Mouse (Mus musculus) WW6 (cell line): ENCODE data around the gene Tubb4a.
"Not testable (repeated sequence)": the region's sequence is repeated elsewhere in the genome, so short reads cannot be mapped to it uniquely, and the experiment has no call there.

Source experiments
- DNase-seq: peaks from one replicate; pipeline ENCODE4 v3.0.0-alpha.2; 2013; ENCODE audit warnings: low read depth, low spot score

Tubb4a gene

GRCm38 (mm10) chr17:57087049-57087832, at the start of gene Tubb4a:
Gene Tubb4a, minus strand, starts transcription at chr17:57087782.
- no peak for DNase-seq

GRCm38 (mm10) chr17:57135635-57136034, 48.1 kb upstream of the Tubb4a start:
- DNase-seq = no peak

- no peak for DNase-seq
Measured at GRCm38 (mm10) chr17:57134693-57135092, 47.1 kb upstream of the Tubb4a start.

GRCm38 (mm10) chr17:57134021-57134420, 46.4 kb upstream of the Tubb4a start:
- not testable (repeated sequence) for DNase-seq

- DNase-seq = no peak
Measured at GRCm38 (mm10) chr17:57131793-57132192, 44.2 kb upstream of the Tubb4a start.

GRCm38 (mm10) chr17:57125853-57126622, 38.5 kb upstream of the Tubb4a start:
- no peak for DNase-seq

- DNase-seq = no peak
Measured at GRCm38 (mm10) chr17:57124792-57125191, 37.2 kb upstream of the Tubb4a start.

- DNase-seq = no peak
Measured at GRCm38 (mm10) chr17:57123192-57124118, 35.9 kb upstream of the Tubb4a start.

GRCm38 (mm10) chr17:57121856-57122255, 34.3 kb upstream of the Tubb4a start:
- DNase-seq = no peak

GRCm38 (mm10) chr17:57118524-57119349, 31.2 kb upstream of the Tubb4a start:
- peak; percentile 67 for DNase-seq

- DNase-seq = no peak
Measured at GRCm38 (mm10) chr17:57116801-57117200, 29.2 kb upstream of the Tubb4a start.

- no peak for DNase-seq
Measured at GRCm38 (mm10) chr17:57112768-57113474, 25.3 kb upstream of the Tubb4a start.

- DNase-seq = no peak
Measured at GRCm38 (mm10) chr17:57110005-57110404, 22.4 kb upstream of the Tubb4a start.

GRCm38 (mm10) chr17:57108666-57109171, 21.1 kb upstream of the Tubb4a start:
- DNase-seq = no peak

- DNase-seq = no peak
Measured at GRCm38 (mm10) chr17:57108040-57108665, 20.6 kb upstream of the Tubb4a start.

GRCm38 (mm10) chr17:57107064-57107463, 19.5 kb upstream of the Tubb4a start:
- DNase-seq = no peak

GRCm38 (mm10) chr17:57106035-57106368, 18.4 kb upstream of the Tubb4a start:
- DNase-seq = no peak

- no peak for DNase-seq
Measured at GRCm38 (mm10) chr17:57105181-57106034, 17.8 kb upstream of the Tubb4a start, which contains the start of gene Tnfsf9. Gene Tnfsf9, plus strand, starts transcription at chr17:57105325.

GRCm38 (mm10) chr17:57104496-57104895, 16.9 kb upstream of the Tubb4a start:
- DNase-seq = no peak
